Mouse (Mus musculus) lung, adult 2 months (tissue): Measurements from ENCODE around the gene Ttf2.

Experiments
- CTCF ChIP-seq: fragments of 200-500 bp; IDR thresholded peaks from 2 replicates; pipeline ENCODE4 v1.5.1; 2011; ENCODE audit warnings: mild to moderate bottlenecking, low read length, control low read depth; ENCODE audit not compliant: insufficient read depth
- POLR2A ChIP-seq: fragments of 200-500 bp; IDR thresholded peaks from 2 replicates; pipeline ENCODE4 v1.6.1; 2011; ENCODE audit warnings: low read depth, mild to moderate bottlenecking, control low read depth, low read length, borderline replicate concordance; ENCODE audit errors: extremely low read depth

DNA sequence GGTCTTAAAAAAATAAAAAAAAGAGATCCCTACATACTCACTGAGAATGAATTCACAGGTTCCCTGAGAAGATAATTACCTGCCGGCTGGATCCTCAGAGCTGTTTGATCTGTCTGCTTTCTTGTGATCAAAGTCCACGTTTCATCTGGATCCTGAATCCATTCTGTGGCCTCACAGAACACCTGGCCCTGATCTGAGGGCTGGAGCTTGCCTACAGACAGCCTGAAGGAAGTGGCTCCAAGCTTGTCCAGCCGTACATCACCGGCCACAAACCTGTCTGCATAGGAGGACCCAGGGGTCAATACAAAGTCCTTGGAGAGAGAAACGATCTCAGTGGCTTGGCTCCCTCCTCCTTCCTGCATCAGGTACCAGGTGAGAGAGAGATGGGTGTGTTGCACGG is 49.0 kb upstream of the Ttf2 start:
- no peak for TF ChIP-seq CTCF
- TF ChIP-seq POLR2A: no peak
